Mouse (Mus musculus) C3H10T1/2 (cell line): Measurements from ENCODE around the gene Defb41. TPM values are rescaled to one million over a fixed set of nuclear protein-coding genes. Genes with fewer than 3 reads are reported as not detected.

Experiments
- polyA plus RNA-seq, 2 experiments: library from polyadenylated mRNA; unstranded; fragments of >200 nt; fragmentation: generic; extraction: Trizol; gene quantifications; one replicate each; pipeline ENCODE4 v1.2.1; 2012; ENCODE audit warnings: missing spikeins in 2 of 2

The Defb41 gene
- under 1 TPM in 1 of 2 experiments, not detected in 1; 0.27 TPM for polyA plus RNA-seq

GRCm38 (mm10) chr1:18265038-18265437 is at the start of gene Defb41:
Defb41 (minus strand) TSS chr1:18265138.

GRCm38 (mm10) chr1:18237343-18237742 is 27.6 kb downstream of the Defb41 start, which contains the start of gene Defb18:
Defb18 (minus strand) TSS chr1:18237443.

Other genes starting within 250 kb of the Defb41 start
- not detected for gene Crisp4, start 119.2 kb downstream of the Defb41 start, polyA plus RNA-seq
- gene Defb18, start 27.7 kb downstream of the Defb41 start, polyA plus RNA-seq: not detected